Mouse (Mus musculus) heart, embryonic 10.5 days (tissue): ENCODE data around the gene Id3. TPM values are rescaled to one million over a fixed set of nuclear protein-coding genes. Genes with fewer than 3 reads are reported as not detected.

Source experiments
- DNase-seq: peaks from one replicate; pipeline ENCODE4 v3.0.0-alpha.2; 2017; ENCODE audit warnings: low spot score
- H3K27ac ChIP-seq: fragments of 300-500 bp; sonication (generic); 2 replicates; pipeline ENCODE4 v1.5.1; 2016; ENCODE audit warnings: mild to moderate bottlenecking
- H3K27me3 ChIP-seq: fragments of 300-500 bp; sonication (generic); 2 replicates; pipeline ENCODE4 v1.6.1; 2016; ENCODE audit warnings: mild to moderate bottlenecking; ENCODE audit not compliant: poor library complexity, insufficient read depth, severe bottlenecking
- H3K36me3 ChIP-seq: fragments of 300-500 bp; sonication (generic); 2 replicates; pipeline ENCODE4 v1.6.1; 2016; ENCODE audit warnings: mild to moderate bottlenecking, moderate library complexity
- H3K4me1 ChIP-seq: fragments of 300-500 bp; sonication (generic); 2 replicates; pipeline ENCODE4 v1.6.1; 2016; ENCODE audit warnings: mild to moderate bottlenecking
- H3K4me3 ChIP-seq: fragments of 300-500 bp; sonication (generic); 2 replicates; pipeline ENCODE4 v1.5.1; 2016; ENCODE audit warnings: mild to moderate bottlenecking, moderate library complexity
- H3K9me3 ChIP-seq: fragments of 300-500 bp; sonication (generic); 2 replicates; pipeline ENCODE4 v1.6.1; 2016; ENCODE audit warnings: mild to moderate bottlenecking, moderate library complexity
- WGBS: fragments of 180-500 bp; shearing (Covaris S2); methylation state at CpG from one replicate; pipeline ENCODE4 v1.1.7; 2016; 5-methylcytosine and 5-hydroxymethylcytosine counted together
- polyA plus RNA-seq: library from polyadenylated mRNA; unstranded; fragments of >200 nt; fragmentation: Nextera tagmentation; extraction: Ambion mirVana; gene quantifications from 2 replicates; pipeline ENCODE4 v1.2.1, GENCODE M21; 2016

Gene Id3
- polyA plus RNA-seq, 1 experiment from 2014 or later = 492 TPM

GRCm38 (mm10) chr4:136159802-136160397 lies 16.6 kb downstream of the Id3 start:
- Histone ChIP-seq H3K4me3 (no peak overlapping the region), H3K4me1 (peaks cover 10% of the 10 kb centered on the region), H3K9me3 (no peaks in the 10 kb centered on the region), H3K27me3 (no peaks in the 10 kb centered on the region), H3K36me3 (no peaks in the 10 kb centered on the region), H3K27ac (peak overlapping the region; percentile 65; the same call in 1 of the 2 replicates)
- peak; percentile 92 for DNase-seq
- WGBS = 9% methylated on average over 5 of the region's 5 CpGs

GRCm38 (mm10) chr4:136163448-136163847 lies 20.2 kb downstream of the Id3 start:
- DNase-seq = peak; percentile 95
- WGBS = 3% methylated on average over 11 of the region's 11 CpGs
- no peak overlapping the region for H3K4me3 ChIP-seq
- H3K9me3 ChIP-seq = no peaks in the 10 kb centered on the region
- H3K4me1 ChIP-seq = peaks cover 10% of the 10 kb centered on the region; the same call in 1 of the 2 replicates
- H3K27me3 ChIP-seq = no peaks in the 10 kb centered on the region
- H3K36me3 ChIP-seq = no peaks in the 10 kb centered on the region
- no peak overlapping the region for H3K27ac ChIP-seq

GRCm38 (mm10) chr4:136164981-136165380 lies 21.7 kb downstream of the Id3 start:
- DNase-seq = no peak
- Histone ChIP-seq H3K36me3 (no peaks in the 10 kb centered on the region), H3K4me3 (no peak overlapping the region), H3K4me1 (peaks cover 4% of the 10 kb centered on the region; the same call in 1 of the 2 replicates), H3K9me3 (no peaks in the 10 kb centered on the region), H3K27me3 (0 out of 2 replicates have a peak, but pooled peaks cover 5% of the 10 kb centered on the region), H3K27ac (no peak overlapping the region)
- 84% methylated on average over 8 of the region's 8 CpGs for WGBS

- no peak overlapping the region for H3K4me3 ChIP-seq
- peaks cover 4% of the 10 kb centered on the region; the same call in 1 of the 2 replicates for H3K4me1 ChIP-seq
- DNase-seq = no peak
Observed at GRCm38 (mm10) chr4:136167701-136168100, 24.4 kb downstream of the Id3 start.

GRCm38 (mm10) chr4:136170401-136170800 lies 27.1 kb downstream of the Id3 start:
- H3K36me3 ChIP-seq = no peaks in the 10 kb centered on the region; the same call in 1 of the 2 replicates
- H3K27ac ChIP-seq = no peak overlapping the region
- no peak overlapping the region for H3K4me3 ChIP-seq
- no peak for DNase-seq
- H3K27me3 ChIP-seq = 0 out of 2 replicates have a peak, but pooled peaks cover 5% of the 10 kb centered on the region
- 85% methylated on average over 4 of the region's 4 CpGs for WGBS
- no peaks in the 10 kb centered on the region for H3K9me3 ChIP-seq
- H3K4me1 ChIP-seq = peaks cover 25% of the 10 kb centered on the region

More at GRCm38 (mm10) chr4:136167701-136168100, 24.4 kb downstream of the Id3 start:
- Histone ChIP-seq H3K9me3 (no peaks in the 10 kb centered on the region), H3K36me3 (no peaks in the 10 kb centered on the region), H3K27me3 (0 out of 2 replicates have a peak, but pooled peaks cover 5% of the 10 kb centered on the region), H3K27ac (no peak overlapping the region)
- WGBS = 78% methylated on average over 3 of the region's 3 CpGs

GRCm38 (mm10) chr4:136171455-136171854 lies 28.2 kb downstream of the Id3 start:
- peaks cover 35% of the 10 kb centered on the region for H3K4me1 ChIP-seq
- DNase-seq = no peak
- 17% methylated on average over 12 of the region's 12 CpGs for WGBS
- peak overlapping the region; percentile 88 for H3K27ac ChIP-seq
- no peaks in the 10 kb centered on the region for H3K9me3 ChIP-seq
- H3K27me3 ChIP-seq = 0 out of 2 replicates have a peak, but pooled peaks cover 5% of the 10 kb centered on the region
- H3K36me3 ChIP-seq = no peaks in the 10 kb centered on the region; the same call in 1 of the 2 replicates
- H3K4me3 ChIP-seq = peak overlapping the region; percentile 71

GRCm38 (mm10) chr4:136172011-136172541 lies 28.8 kb downstream of the Id3 start, which contains the start of gene E2f2:
TSS of gene E2f2 (plus strand) at chr4:136172394.
- Histone ChIP-seq H3K27me3 (0 out of 2 replicates have a peak, but pooled peaks cover 5% of the 10 kb centered on the region), H3K4me1 (peaks cover 42% of the 10 kb centered on the region)
- WGBS = under 1% methylated on average over 35 of the region's 35 CpGs

GRCm38 (mm10) chr4:136172542-136173209 lies 29.4 kb downstream of the Id3 start:
- H3K27me3 ChIP-seq = 0 out of 2 replicates have a peak, but pooled peaks cover 5% of the 10 kb centered on the region
- no peaks in the 10 kb centered on the region for H3K9me3 ChIP-seq
- H3K27ac ChIP-seq = peak overlapping the region; percentile 88
- H3K4me3 ChIP-seq = peak overlapping the region; percentile 71
- H3K36me3 ChIP-seq = no peaks in the 10 kb centered on the region; the same call in 1 of the 2 replicates
- under 1% methylated on average over 58 of the region's 67 CpGs for WGBS
- DNase-seq = no peak
- peaks cover 48% of the 10 kb centered on the region for H3K4me1 ChIP-seq

More at GRCm38 (mm10) chr4:136172011-136172541, 28.8 kb downstream of the Id3 start, which contains the start of gene E2f2:
- Histone ChIP-seq H3K4me3 (peak within 1 kb of the TSS; percentile 71), H3K9me3 (no peaks in the 10 kb centered on the region), H3K27ac (peak within 1 kb of the TSS; percentile 88), H3K36me3 (no peaks in the 10 kb centered on the region; the same call in 1 of the 2 replicates)
- peak; percentile 93 for DNase-seq

- 3% methylated on average over 14 of the region's 14 CpGs for WGBS
- Histone ChIP-seq H3K36me3 (no peaks in the 10 kb centered on the region; the same call in 1 of the 2 replicates), H3K27ac (peak overlapping the region; percentile 88), H3K4me1 (peaks cover 53% of the 10 kb centered on the region), H3K4me3 (peak overlapping the region; percentile 71), H3K27me3 (0 out of 2 replicates have a peak, but pooled peaks cover 5% of the 10 kb centered on the region), H3K9me3 (no peaks in the 10 kb centered on the region)
- DNase-seq = no peak
Observed at GRCm38 (mm10) chr4:136173210-136173715, 30.0 kb downstream of the Id3 start.

GRCm38 (mm10) chr4:136174216-136175193 lies 31.2 kb downstream of the Id3 start:
- Histone ChIP-seq H3K9me3 (no peaks in the 10 kb centered on the region), H3K36me3 (no peaks in the 10 kb centered on the region; the same call in 1 of the 2 replicates), H3K4me1 (peaks cover 56% of the 10 kb centered on the region), H3K4me3 (peak overlapping the region; percentile 71), H3K27ac (peak overlapping the region; percentile 88), H3K27me3 (0 out of 2 replicates have a peak, but pooled peaks cover 5% of the 10 kb centered on the region)
- peak; percentile 90 for DNase-seq
- 75% methylated on average over 13 of the region's 13 CpGs for WGBS

- H3K27me3 ChIP-seq = no peaks in the 10 kb centered on the region
- H3K4me1 ChIP-seq = peaks cover 72% of the 10 kb centered on the region
- no peak for DNase-seq
- peak overlapping the region; percentile 67 for H3K27ac ChIP-seq
- no peak overlapping the region for H3K4me3 ChIP-seq
- H3K9me3 ChIP-seq = no peaks in the 10 kb centered on the region
- 67% methylated on average over 10 of the region's 10 CpGs for WGBS
- H3K36me3 ChIP-seq = no peaks in the 10 kb centered on the region; the same call in 1 of the 2 replicates
Observed at GRCm38 (mm10) chr4:136176022-136176552, 32.8 kb downstream of the Id3 start.
